Mouse (Mus musculus) adrenal gland, postnatal 4 days (tissue): ENCODE measurements around the gene H2afj. TPM values are rescaled to one million over a fixed set of nuclear protein-coding genes. Genes with fewer than 3 reads are reported as not detected.

Experiments
- DNase-seq, 2 experiments: peaks; one replicate each; pipeline ENCODE4 v3.0.0; 2021 to 2022; ENCODE audit warnings: low spot score in 2 of 2, mixed read lengths in 2 of 2
- total RNA-seq, 2 experiments: library from RNA; stranded (reverse); gene quantifications; 2 replicates each; pipeline ENCODE4 v1.2.3; 2021

Gene H2afj
- total RNA-seq, 2 experiments from 2014 or later = 91.9 to 95.8 TPM

- DNase-seq = no peak
These were observed 3.2 kb upstream of the H2afj start for GRCm38 (mm10) chr6:136804705-136805408.

GRCm38 (mm10) chr6:136805409-136805775 lies 2.7 kb upstream of the H2afj start:
- no peak for DNase-seq

GRCm38 (mm10) chr6:136806819-136807218 lies 1.2 kb upstream of the H2afj start:
- no peak for DNase-seq

GRCm38 (mm10) chr6:136807395-136808013 lies 540 bp upstream of the H2afj start:
- DNase-seq = no peak

DNA sequence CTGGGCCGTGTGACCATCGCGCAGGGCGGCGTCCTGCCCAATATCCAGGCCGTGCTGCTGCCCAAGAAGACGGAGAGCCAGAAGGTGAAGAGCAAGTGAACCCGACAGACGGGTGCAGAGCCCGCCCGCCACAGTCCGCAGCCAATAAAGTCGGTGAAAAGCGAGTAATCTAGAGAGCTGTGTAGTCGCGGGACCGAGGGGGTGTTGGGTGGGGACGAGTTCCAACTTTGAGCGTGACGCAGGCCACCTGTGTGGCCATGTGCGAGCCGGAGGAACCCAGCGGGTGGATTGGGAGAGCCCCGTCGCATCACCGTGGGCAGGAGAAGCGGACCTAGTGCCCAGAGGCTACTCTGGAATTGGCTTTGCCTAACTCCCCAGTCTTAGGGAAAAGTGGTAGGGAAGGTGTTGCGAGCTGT lies 595 bp downstream of the H2afj start:
- no peak for DNase-seq

- DNase-seq = no peak
These were observed 1.0 kb downstream of the H2afj start for GRCm38 (mm10) chr6:136809077-136809476.

DNA sequence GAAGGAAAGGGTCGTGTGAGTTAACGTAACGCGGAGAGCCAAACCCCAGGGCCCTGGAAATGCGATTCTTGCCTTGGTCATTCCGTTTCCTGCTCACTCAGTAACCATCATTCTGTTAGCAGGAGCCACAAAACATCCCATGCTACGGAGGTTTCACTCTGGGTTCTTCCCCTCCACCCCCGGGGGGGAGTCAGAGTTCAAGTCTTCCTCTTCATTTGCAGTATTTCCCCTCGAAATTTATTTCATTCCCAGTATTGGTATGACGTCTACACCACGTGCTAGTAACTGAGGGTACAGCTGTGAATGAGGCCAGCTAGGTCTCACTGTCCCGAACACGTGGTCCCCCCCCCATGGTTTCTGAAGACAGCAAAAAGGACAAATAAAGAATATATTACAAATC lies 1.6 kb downstream of the H2afj start:
- no peak for DNase-seq

GRCm38 (mm10) chr6:136811196-136811595 lies 3.2 kb downstream of the H2afj start:
- DNase-seq = no peak

- DNase-seq = no peak
These were observed 5.1 kb downstream of the H2afj start for GRCm38 (mm10) chr6:136813117-136813516.

DNA sequence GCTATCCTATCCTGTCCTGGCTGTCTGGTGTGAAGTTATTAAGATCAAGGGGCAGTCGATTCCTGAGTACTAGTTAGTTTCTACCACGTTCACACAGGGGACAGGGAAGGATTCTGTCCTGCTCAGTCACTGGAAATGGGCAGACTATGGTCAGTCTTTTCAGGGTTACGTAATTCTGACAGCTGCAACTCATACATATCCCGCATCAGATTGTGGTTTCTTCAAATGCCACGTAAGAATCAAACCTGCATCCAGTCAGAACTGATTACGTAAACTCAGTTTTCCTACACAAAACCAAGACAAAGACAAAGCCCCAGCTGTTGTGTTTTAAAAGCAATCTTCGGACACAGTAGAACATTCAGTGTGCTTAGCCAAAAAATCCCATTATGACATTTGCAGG lies 7.3 kb downstream of the H2afj start:
- DNase-seq = no peak

DNA sequence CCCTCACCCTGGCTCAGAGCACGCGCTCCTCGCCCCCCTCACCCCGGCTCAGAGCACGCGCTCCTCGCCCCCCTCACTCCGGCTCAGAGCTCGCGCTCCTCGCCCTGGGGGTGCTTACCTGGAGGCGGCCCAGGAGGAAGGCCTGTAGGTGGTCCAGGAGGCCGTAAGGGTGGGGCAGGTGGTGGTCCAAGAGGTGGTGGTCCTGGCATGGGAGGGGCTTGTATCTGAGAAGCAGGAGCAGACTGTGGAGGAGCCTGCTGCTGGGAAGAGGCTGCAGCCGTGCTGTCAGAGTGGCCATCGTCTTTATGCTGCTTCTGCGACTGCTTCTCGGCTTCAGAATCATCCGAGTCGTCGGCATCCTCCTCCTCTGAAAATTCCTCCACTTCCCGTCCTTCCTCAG lies 8.8 kb downstream of the H2afj start:
- no peak for DNase-seq

GRCm38 (mm10) chr6:136817549-136817948 lies 9.5 kb downstream of the H2afj start:
- DNase-seq = no peak

DNA sequence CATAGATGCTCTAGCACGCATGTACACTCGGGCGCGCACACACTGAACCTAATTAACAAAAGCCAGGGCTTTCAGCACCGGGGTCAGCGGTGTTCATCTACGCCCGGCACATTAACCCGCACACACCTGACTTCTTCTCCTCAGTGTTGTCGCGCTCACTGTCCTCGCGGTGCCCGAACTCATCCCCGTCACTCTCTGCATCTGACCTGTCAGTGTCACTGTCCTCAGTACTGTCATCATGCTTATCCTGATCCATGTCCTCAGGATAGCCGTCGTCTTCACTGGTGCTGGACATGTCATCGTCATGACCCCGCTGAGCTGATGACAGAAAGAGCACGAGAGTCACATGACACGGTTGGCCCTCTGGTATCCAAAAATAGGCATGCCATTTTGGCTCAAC lies 12.3 kb downstream of the H2afj start:
- no peak for DNase-seq

DNA sequence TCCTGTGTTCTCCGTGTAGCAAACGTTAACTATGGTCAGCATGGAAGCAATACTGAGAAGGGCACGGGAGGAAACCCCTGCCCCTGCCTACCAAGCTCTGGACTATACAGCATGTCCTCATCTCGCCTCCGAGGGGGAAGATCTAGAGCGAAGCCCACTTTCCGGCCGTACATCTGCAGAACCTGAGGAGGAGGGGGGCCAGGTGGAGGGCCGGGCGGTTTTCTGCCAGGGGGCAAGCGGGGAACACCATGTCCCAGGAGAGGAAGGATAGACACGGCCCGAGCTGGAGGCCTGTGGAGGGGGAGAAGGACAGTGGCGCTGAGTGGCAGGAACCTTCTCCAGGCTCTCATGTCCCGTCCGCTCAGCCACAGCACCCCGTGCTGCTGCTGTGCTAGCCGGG lies 13.0 kb downstream of the H2afj start:
- DNase-seq = no peak

GRCm38 (mm10) chr6:136824987-136825386 lies 16.9 kb downstream of the H2afj start:
- no peak for DNase-seq

GRCm38 (mm10) chr6:136827116-136827515 lies 19.1 kb downstream of the H2afj start:
- DNase-seq = no peak

GRCm38 (mm10) chr6:136827516-136827880 lies 19.5 kb downstream of the H2afj start, which contains the start of gene BC049715:
Gene BC049715 (plus strand): TSS chr6:136827626.
- DNase-seq = no peak

GRCm38 (mm10) chr6:136827881-136828561 lies 20.0 kb downstream of the H2afj start, which contains the start of gene Wbp11:
Gene Wbp11 (minus strand): TSS chr6:136828233.
- DNase-seq = peak; percentile 79 to 87

- no peak for DNase-seq
These were observed 20.6 kb downstream of the H2afj start for GRCm38 (mm10) chr6:136828681-136829080.

DNA sequence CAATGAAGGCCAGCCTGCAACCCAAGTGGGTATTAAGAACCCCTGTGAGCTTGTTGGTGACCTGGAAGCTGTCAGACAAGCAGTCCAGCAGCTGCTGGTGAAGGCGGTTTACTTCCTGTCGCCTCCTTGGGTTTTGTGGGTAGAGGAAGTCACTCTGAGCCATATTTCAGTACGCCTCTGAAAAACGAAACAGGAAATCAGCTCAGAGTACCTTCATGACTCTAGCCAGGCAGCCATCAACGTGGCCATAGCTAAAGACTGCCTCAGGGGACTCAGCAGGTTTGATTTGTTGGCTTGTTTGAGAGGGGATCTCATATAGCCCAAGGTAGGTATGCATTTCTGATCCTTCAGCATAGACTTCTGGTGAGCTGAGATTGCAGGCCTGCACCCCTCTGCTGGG lies 23.7 kb downstream of the H2afj start:
- no peak for DNase-seq

GRCm38 (mm10) chr6:136835352-136835751 lies 27.3 kb downstream of the H2afj start, which contains the start of gene Smco3:
Gene Smco3 (minus strand): TSS chr6:136835452.
- no peak for DNase-seq

DNA sequence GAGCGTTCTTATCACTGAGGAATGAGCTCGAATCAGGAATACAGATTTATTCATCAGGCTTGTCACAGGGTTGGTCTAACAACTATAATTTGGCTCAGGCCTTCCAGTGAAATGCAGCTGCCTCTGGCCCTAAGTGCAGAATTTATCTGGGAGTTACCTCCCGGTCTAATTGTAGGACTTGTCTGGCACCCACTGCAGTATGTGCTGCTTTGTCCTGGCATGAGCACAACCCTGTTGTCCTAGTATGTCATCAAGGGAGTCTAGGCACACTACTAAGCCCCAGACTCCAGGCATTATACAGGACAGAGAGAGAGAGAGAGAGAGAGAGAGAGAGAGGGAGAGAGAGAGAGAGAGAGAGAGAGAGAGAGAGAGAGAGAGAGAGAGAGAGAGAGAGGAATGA lies 29.3 kb downstream of the H2afj start:
- no peak for DNase-seq
